Mouse (Mus musculus) frontal cortex, postnatal 25 days (tissue): ENCODE measurements around the gene Il17c.

Source experiments
- DNase-seq, 2 experiments: peaks; one replicate each; pipeline ENCODE4 v3.0.0; 2022; ENCODE audit warnings: low spot score in 2 of 2

Gene Il17c

DNA sequence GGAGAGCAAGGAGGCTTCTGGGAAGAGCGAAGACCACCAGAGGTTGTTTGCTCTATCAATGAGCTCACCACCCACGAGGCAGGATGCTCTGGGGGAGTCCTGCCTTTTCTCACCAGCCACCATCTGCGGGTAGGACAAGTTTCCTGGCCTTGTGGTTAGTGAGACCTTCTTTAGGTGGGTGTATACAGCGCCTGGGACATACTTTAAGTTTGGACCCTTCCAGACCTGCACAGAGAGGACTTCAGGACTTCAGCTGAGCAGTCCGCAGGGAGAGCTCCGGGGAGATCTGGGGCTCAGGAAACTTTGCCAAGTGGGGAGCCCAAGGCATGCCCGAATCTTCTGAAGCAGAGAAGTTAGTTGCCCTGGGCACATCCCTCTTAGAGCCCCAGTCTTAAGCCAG is 38.2 kb downstream of the Il17c start:
- no peak for DNase-seq

- DNase-seq: no peak
Observed at GRCm38 (mm10) chr8:122460524-122461472, 39.0 kb downstream of the Il17c start, which contains the start of gene Snai3. Gene Snai3 (minus strand): TSS chr8:122460733.

- peak; percentile 27 to 56 for DNase-seq
Observed at GRCm38 (mm10) chr8:122461473-122462148, 39.8 kb downstream of the Il17c start.

DNA sequence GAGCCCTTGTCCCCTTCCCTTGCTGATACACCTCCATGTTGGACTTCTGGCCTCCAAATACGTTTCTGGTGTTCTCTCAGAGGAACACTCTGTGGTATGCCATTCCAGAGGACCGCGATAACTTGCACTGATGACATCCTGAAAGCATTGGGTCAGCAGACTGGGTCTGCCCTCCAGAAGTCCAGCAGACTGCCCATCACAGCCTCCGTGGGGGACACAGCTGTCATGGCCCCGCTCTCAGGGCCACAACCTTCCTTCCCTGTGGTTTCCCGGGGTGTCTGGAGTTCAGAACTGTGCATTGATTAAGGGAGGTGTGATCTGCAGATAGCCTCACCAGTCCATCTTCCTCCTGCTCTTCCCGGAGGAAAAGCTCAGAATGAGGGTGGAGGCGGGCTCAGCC is 40.7 kb downstream of the Il17c start:
- no peak for DNase-seq

DNA sequence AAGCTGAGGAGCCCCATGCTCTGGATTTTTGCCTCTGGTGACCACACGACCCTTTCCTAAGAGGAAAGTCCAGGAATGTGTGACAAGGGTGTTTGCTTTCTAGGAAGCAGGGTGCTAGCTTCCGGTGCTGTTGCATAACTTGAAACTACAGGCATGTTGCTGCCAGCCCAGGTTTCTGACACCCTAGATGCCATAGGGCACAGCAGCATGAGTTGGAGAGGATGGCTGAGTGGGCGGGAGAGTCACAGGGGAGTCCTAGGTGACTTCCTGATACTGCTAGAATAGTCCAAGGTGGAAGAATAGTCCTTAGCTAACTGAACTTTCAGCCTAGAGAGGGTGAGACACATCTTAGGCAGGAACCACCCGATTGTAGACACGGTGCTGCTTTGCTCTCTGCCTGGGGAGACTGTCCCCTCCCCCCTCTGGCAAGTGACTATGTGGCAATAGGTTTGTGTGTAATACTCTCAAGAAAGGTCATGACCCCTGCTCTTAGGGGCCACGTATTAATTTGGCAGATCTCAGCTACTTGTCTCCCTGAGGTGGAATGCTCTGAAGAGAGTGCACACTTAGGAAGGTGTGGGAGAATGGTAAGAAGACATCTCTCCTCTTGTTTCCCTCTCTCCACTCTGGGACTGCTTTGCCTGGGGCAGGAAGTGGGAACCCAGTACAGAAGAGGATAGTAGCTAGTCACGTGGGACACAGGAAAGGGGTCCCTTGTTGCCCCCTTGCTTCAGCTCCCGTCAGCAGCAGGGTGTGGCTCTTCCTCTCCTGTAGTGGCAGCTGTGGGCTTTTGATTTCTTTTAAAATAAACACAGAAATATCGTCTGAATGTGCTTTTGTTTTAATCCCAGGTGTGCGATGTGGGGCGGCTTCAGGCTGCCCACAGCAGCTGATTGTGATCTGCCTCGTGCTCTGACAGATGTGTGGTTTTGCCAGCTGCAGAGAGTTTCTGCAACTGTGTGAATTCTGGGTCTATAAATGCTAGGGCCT is 42.1 kb downstream of the Il17c start:
- DNase-seq: no peak

GRCm38 (mm10) chr8:122464985-122465384 is 43.2 kb downstream of the Il17c start:
- DNase-seq: no peak

- no peak for DNase-seq
Observed at GRCm38 (mm10) chr8:122467816-122468215, 46.0 kb downstream of the Il17c start.

DNA sequence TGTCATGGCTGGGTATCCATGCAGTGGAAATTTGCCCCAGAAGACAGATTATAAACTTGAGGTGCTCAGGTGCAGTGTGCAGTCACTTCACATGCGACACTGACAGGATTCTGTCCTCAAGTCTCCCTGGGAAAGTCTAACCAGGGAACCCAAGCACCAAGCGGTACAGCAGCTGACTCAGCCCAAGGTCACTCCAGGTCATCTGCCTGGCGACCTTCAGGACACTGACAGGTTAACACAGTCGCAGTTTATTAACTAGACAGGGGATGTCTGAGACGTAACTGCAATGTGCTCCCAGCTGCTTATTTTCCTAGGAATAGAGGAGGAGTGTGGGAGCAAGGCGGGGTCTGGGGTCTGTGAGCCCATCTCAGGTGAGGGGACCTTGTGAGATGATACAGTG is 47.6 kb downstream of the Il17c start:
- no peak for DNase-seq

- DNase-seq: no peak
Observed at GRCm38 (mm10) chr8:122469965-122470364, 48.1 kb downstream of the Il17c start.

DNA sequence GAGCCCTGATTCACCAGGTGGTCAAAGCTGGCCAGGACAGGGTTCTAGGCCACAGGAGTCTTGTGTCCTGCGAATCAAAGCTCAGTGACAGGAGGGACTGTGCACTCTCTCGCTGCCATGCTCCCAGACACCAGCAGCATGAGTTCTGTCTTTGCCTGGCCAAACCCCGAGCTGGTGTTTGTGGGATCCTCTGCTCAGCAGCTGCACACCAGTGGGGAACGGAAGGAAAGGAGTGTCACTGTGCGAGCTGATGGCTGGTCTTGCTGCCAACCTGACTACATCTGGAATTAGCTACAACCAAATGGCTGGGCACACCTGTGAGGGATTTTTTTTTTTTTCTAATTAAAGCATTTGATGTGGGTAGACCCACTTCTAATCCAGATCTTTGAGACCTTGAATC is 48.9 kb downstream of the Il17c start:
- DNase-seq: no peak
